Mouse (Mus musculus): ENCODE results near the gene Kbtbd12. TPM values are rescaled to one million over a fixed set of nuclear protein-coding genes. Genes with fewer than 3 reads are reported as not detected.

The Kbtbd12 gene
- polyA plus RNA-seq (2015; fragmentation: Nextera tagmentation; extraction: Ambion mirVana), result 0.49 and 0.64 TPM in 2 replicates

- WGBS, result 95% methylated on average over 5 of the region's 5 CpGs
- peak; percentile 58; the same call in 1 of the 2 replicates for ATAC-seq (ENCODE audit: insufficient read depth, low FRiP score, low read depth)
Observed at GRCm38 (mm10) chr6:88637611-88638301, at the start of gene Kbtbd12. Gene Kbtbd12, minus strand, starts transcription at chr6:88637950.

GRCm38 (mm10) chr6:88683380-88684053 is 45.8 kb upstream of the Kbtbd12 start:
- H3K4me2 ChIP-seq, result no peak overlapping the region
- H3K9ac ChIP-seq, result no peak overlapping the region
- H3K36me3 ChIP-seq, result no peaks in the 10 kb centered on the region
- ATAC-seq (ENCODE audit: insufficient read depth, low FRiP score, low read depth), result no peak
- peak overlapping the region; percentile 61 for H3K27ac ChIP-seq
- no peaks in the 10 kb centered on the region for H3K9me3 ChIP-seq
- WGBS, result 37% methylated on average over 7 of the region's 7 CpGs
- no peaks in the 10 kb centered on the region for H3K27me3 ChIP-seq (replicated peaks)
- H3K4me1 ChIP-seq, result peaks cover 14% of the 10 kb centered on the region; the same call in 1 of the 2 replicates
- H3K4me3 ChIP-seq (replicated peaks), result no peak overlapping the region

More at GRCm38 (mm10) chr6:88637611-88638301, at the start of gene Kbtbd12:
- Histone ChIP-seq H3K4me3 (replicated peaks) (no peak within 1 kb of the TSS), H3K36me3 (no peaks in the 10 kb centered on the region), H3K27me3 (replicated peaks) (no peaks in the 10 kb centered on the region), H3K4me2 (no peak within 1 kb of the TSS), H3K9ac (no peak within 1 kb of the TSS), H3K27ac (no peak within 1 kb of the TSS), H3K9me3 (no peaks in the 10 kb centered on the region), H3K4me1 (no peaks in the 10 kb centered on the region)

DNA sequence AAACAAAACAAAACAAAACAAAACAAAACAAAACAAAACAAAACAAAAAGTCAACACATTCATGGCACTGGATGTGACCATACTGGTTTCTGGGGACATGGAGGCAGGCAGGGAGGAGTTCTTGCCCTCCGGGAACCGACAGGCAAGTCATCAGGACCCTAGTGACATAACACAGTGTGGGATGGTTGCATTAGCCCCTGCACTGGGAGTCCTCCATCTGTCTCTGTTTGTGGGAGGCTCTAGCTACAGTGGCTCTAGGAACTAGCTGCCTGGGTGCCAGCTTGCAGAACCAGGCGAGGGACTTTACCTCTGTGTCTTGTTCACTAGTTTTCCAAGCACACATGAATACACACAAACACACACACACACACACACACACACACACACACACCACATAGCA is 43.3 kb upstream of the Kbtbd12 start:
- no peak overlapping the region for H3K9ac ChIP-seq
- H3K4me3 ChIP-seq (replicated peaks), result no peak overlapping the region
- 81% methylated on average over 3 of the region's 3 CpGs for WGBS
- peaks cover 10% of the 10 kb centered on the region; the same call in 1 of the 2 replicates for H3K4me1 ChIP-seq
- H3K36me3 ChIP-seq, result no peaks in the 10 kb centered on the region
- H3K27me3 ChIP-seq (replicated peaks), result no peaks in the 10 kb centered on the region
- no peaks in the 10 kb centered on the region for H3K9me3 ChIP-seq
- H3K4me2 ChIP-seq, result no peak overlapping the region
- ATAC-seq (ENCODE audit: insufficient read depth, low FRiP score, low read depth), result no peak
- H3K27ac ChIP-seq, result no peak overlapping the region

DNA sequence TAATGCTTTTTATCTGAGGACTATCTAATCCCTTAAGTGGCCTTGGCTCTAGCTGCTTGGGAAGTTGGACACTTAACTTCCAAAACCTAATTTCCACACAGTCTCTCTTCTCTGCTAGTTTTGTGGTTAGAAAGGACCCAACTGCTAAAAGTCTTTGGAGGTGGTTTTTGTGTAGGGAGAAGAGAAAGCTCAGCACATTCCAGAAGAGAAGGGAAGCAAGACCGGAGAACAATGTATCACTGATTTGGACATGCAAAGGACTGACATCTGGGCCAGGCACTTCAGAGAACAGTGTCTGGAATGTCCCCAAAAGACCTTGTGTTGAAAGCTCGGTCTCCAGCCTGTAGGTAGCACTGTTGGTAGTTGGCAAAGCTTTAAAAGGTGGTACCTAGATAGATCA is 40.0 kb upstream of the Kbtbd12 start:
- Histone ChIP-seq H3K27me3 (replicated peaks) (no peaks in the 10 kb centered on the region), H3K4me1 (0 out of 2 replicates have a peak, but pooled peaks cover 6% of the 10 kb centered on the region), H3K36me3 (no peaks in the 10 kb centered on the region), H3K4me2 (no peak overlapping the region), H3K9me3 (no peaks in the 10 kb centered on the region), H3K9ac (no peak overlapping the region), H3K4me3 (replicated peaks) (no peak overlapping the region), H3K27ac (no peak overlapping the region)
- 59% methylated on average over 2 of the region's 2 CpGs for WGBS
- no peak for ATAC-seq (ENCODE audit: insufficient read depth, low FRiP score, low read depth)

- WGBS, result 79% methylated on average over 6 of the region's 6 CpGs
- H3K9me3 ChIP-seq, result no peaks in the 10 kb centered on the region
- no peak overlapping the region for H3K27ac ChIP-seq
- no peak overlapping the region for H3K9ac ChIP-seq
- H3K4me1 ChIP-seq, result no peaks in the 10 kb centered on the region
- ATAC-seq (ENCODE audit: insufficient read depth, low FRiP score, low read depth), result no peak
- no peaks in the 10 kb centered on the region for H3K27me3 ChIP-seq (replicated peaks)
- H3K4me2 ChIP-seq, result no peak overlapping the region
- no peak overlapping the region for H3K4me3 ChIP-seq (replicated peaks)
- H3K36me3 ChIP-seq, result no peaks in the 10 kb centered on the region
Observed at GRCm38 (mm10) chr6:88676753-88677736, 39.3 kb upstream of the Kbtbd12 start.

DNA sequence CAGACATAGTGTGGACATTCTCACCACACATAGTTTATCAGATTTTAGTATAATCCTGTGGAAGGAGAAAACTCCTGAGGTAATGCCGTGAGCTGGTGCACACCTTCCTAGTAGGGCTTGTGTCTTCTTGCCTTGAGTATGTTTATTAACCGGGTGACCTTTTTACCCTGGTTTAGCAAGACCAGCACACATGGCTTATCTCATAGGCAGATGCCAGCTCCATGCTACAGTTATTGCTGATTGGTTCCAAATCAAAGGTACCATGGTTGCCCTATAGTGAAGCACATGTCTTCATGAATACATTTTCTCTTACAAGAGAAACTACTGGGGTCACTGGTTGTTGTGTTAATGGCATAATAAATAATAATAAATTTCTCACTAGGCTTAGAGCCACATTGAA is 38.1 kb upstream of the Kbtbd12 start:
- no peaks in the 10 kb centered on the region for H3K27me3 ChIP-seq (replicated peaks)
- no peak overlapping the region for H3K4me2 ChIP-seq
- no peak overlapping the region for H3K27ac ChIP-seq
- no peak overlapping the region for H3K4me3 ChIP-seq (replicated peaks)
- no peaks in the 10 kb centered on the region for H3K4me1 ChIP-seq
- H3K9me3 ChIP-seq, result no peaks in the 10 kb centered on the region
- ATAC-seq (ENCODE audit: insufficient read depth, low FRiP score, low read depth), result no peak
- no peaks in the 10 kb centered on the region for H3K36me3 ChIP-seq
- WGBS, result 71% methylated on average over 2 of the region's 2 CpGs
- H3K9ac ChIP-seq, result no peak overlapping the region

GRCm38 (mm10) chr6:88662284-88662683 is 24.5 kb upstream of the Kbtbd12 start:
- no peaks in the 10 kb centered on the region for H3K36me3 ChIP-seq
- no peak overlapping the region for H3K4me2 ChIP-seq
- H3K4me1 ChIP-seq, result no peaks in the 10 kb centered on the region
- no peak overlapping the region for H3K27ac ChIP-seq
- H3K4me3 ChIP-seq (replicated peaks), result no peak overlapping the region
- ATAC-seq (ENCODE audit: insufficient read depth, low FRiP score, low read depth), result no peak
- 71% methylated on average over 3 of the region's 3 CpGs for WGBS
- H3K9me3 ChIP-seq, result no peaks in the 10 kb centered on the region
- H3K27me3 ChIP-seq (replicated peaks), result no peaks in the 10 kb centered on the region
- no peak overlapping the region for H3K9ac ChIP-seq

GRCm38 (mm10) chr6:88661696-88662095 is 23.9 kb upstream of the Kbtbd12 start:
- Histone ChIP-seq H3K9ac (no peak overlapping the region), H3K4me2 (no peak overlapping the region), H3K27me3 (replicated peaks) (no peaks in the 10 kb centered on the region), H3K27ac (no peak overlapping the region), H3K9me3 (no peaks in the 10 kb centered on the region), H3K4me3 (replicated peaks) (no peak overlapping the region), H3K4me1 (no peaks in the 10 kb centered on the region), H3K36me3 (no peaks in the 10 kb centered on the region)
- WGBS, result 79% methylated on average over 2 of the region's 2 CpGs
- ATAC-seq (ENCODE audit: insufficient read depth, low FRiP score, low read depth), result no peak

DNA sequence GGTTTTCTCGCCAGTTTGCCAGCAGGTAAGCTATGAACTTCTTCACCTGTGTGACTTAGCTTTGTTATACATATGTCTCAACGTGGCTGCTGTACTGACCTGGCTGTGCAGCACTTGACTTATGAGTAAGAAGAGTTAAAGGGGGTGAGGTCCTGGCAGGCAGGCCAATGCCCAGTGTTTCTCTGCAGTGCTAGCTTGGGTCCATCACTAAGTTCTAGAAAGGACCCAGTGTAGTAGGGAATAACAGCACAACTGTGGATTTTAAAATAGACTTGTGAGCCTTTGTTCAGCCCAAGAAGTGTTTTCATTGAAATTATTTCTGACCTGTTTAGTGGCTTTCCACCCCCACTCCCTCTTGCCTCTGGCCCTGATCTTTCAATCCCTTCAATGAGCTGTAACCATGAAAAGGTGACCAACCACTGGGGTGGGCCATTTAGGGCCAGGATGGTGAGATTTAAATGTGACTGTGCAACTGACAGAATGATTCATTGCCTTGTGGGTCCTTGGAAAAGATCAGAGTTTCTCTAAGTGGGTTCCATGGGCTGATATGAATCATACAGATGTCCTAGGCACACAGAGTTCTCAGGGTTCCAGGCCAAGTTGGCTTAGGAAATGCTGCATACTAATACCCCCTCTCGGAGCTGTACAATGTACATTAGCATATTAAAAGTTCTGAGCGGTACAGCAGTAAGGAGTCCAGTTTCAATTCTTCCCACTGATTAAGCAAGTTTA is 10.0 kb upstream of the Kbtbd12 start:
- Histone ChIP-seq H3K27me3 (replicated peaks) (no peaks in the 10 kb centered on the region), H3K4me2 (no peak overlapping the region), H3K9ac (no peak overlapping the region), H3K36me3 (no peaks in the 10 kb centered on the region), H3K4me3 (replicated peaks) (no peak overlapping the region), H3K9me3 (no peaks in the 10 kb centered on the region), H3K27ac (no peak overlapping the region), H3K4me1 (no peaks in the 10 kb centered on the region)
- ATAC-seq (ENCODE audit: insufficient read depth, low FRiP score, low read depth), result peak; percentile 50; the same call in 1 of the 2 replicates
- 68% methylated on average over 4 of the region's 4 CpGs for WGBS

- Histone ChIP-seq H3K9me3 (no peaks in the 10 kb centered on the region), H3K27ac (no peak overlapping the region), H3K4me1 (no peaks in the 10 kb centered on the region), H3K9ac (no peak overlapping the region), H3K27me3 (replicated peaks) (no peaks in the 10 kb centered on the region), H3K36me3 (no peaks in the 10 kb centered on the region), H3K4me3 (replicated peaks) (no peak overlapping the region), H3K4me2 (no peak overlapping the region)
- no peak for ATAC-seq (ENCODE audit: insufficient read depth, low FRiP score, low read depth)
- 67% methylated on average over 4 of the region's 4 CpGs for WGBS
Observed at GRCm38 (mm10) chr6:88644786-88645185, 7.0 kb upstream of the Kbtbd12 start.

GRCm38 (mm10) chr6:88641346-88641920 is 3.7 kb upstream of the Kbtbd12 start:
- Histone ChIP-seq H3K27me3 (replicated peaks) (no peaks in the 10 kb centered on the region), H3K4me1 (no peaks in the 10 kb centered on the region), H3K9me3 (no peaks in the 10 kb centered on the region), H3K4me3 (replicated peaks) (no peak overlapping the region), H3K9ac (no peak overlapping the region), H3K36me3 (no peaks in the 10 kb centered on the region), H3K4me2 (no peak overlapping the region), H3K27ac (no peak overlapping the region)
- ATAC-seq (ENCODE audit: insufficient read depth, low FRiP score, low read depth), result no peak
- 60% methylated on average over 4 of the region's 4 CpGs for WGBS
